Mouse (Mus musculus) embryonic facial prominence, embryonic 10.5 days (tissue): ENCODE measurements around the gene Sema3g. TPM values are rescaled to one million over a fixed set of nuclear protein-coding genes. Genes with fewer than 3 reads are reported as not detected.

Experiments used
- DNase-seq: peaks from one replicate; pipeline ENCODE4 v3.0.0-alpha.2; 2017; ENCODE audit warnings: low spot score
- H3K27ac ChIP-seq: fragments of 300-500 bp; sonication (generic); replicated peaks from 2 replicates; pipeline ENCODE4 v1.5.1; 2016; ENCODE audit warnings: mild to moderate bottlenecking
- H3K27me3 ChIP-seq: fragments of 300-500 bp; sonication (generic); replicated peaks from 2 replicates; pipeline ENCODE4 v1.6.1; 2016; ENCODE audit warnings: low read depth, mild to moderate bottlenecking; ENCODE audit not compliant: poor library complexity, severe bottlenecking
- H3K36me3 ChIP-seq: fragments of 300-500 bp; sonication (generic); replicated peaks from 2 replicates; pipeline ENCODE4 v1.6.1; 2016; ENCODE audit warnings: mild to moderate bottlenecking, moderate library complexity
- H3K4me1 ChIP-seq: fragments of 300-500 bp; sonication (generic); 2 replicates; pipeline ENCODE4 v1.6.1; 2016
- H3K4me3 ChIP-seq: fragments of 300-500 bp; sonication (generic); 2 replicates; pipeline ENCODE4 v1.5.1; 2016; ENCODE audit warnings: mild to moderate bottlenecking, moderate library complexity
- H3K9me3 ChIP-seq: fragments of 300-500 bp; sonication (generic); 2 replicates; pipeline ENCODE4 v1.6.1; 2016; ENCODE audit warnings: mild to moderate bottlenecking
- WGBS: fragments of 180-500 bp; shearing (Covaris S2); methylation state at CpG from one replicate; pipeline ENCODE4 v1.1.7; 2016; 5-methylcytosine and 5-hydroxymethylcytosine counted together
- polyA plus RNA-seq: library from polyadenylated mRNA; unstranded; fragments of >200 nt; fragmentation: Nextera tagmentation; extraction: Ambion mirVana; gene quantifications from 2 replicates; pipeline ENCODE4 v1.2.1, GENCODE M21; 2016

Gene Sema3g
- polyA plus RNA-seq, 1 experiment from 2014 or later: 0.76 TPM

DNA sequence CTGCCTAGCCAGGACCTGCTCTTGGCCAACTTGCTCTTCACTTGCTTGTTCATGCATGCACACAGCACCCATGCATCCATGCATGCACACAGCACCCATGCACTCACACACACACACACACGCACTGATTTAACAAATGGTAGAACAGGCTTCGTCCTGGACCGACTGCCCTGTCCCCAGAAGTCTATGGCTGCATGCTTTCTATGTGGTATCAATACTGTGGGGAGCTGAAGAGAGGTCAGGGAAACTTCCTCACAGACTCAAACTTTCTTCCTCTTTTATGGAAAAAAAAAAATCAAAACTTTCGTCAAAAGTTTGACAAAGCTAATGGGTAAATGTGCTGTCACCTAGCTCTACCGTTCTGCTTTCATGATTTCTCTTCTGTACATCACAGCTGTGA is 34.1 kb upstream of the Sema3g start:
- DNase-seq: no peak
- peaks cover 100% of the 10 kb centered on the region for H3K36me3 ChIP-seq
- no peak overlapping the region for H3K4me3 ChIP-seq
- H3K4me1 ChIP-seq: no peaks in the 10 kb centered on the region
- no peak overlapping the region for H3K27ac ChIP-seq
- H3K9me3 ChIP-seq: no peaks in the 10 kb centered on the region
- WGBS: 92% methylated on average over 5 of the region's 5 CpGs
- H3K27me3 ChIP-seq: no peaks in the 10 kb centered on the region

DNA sequence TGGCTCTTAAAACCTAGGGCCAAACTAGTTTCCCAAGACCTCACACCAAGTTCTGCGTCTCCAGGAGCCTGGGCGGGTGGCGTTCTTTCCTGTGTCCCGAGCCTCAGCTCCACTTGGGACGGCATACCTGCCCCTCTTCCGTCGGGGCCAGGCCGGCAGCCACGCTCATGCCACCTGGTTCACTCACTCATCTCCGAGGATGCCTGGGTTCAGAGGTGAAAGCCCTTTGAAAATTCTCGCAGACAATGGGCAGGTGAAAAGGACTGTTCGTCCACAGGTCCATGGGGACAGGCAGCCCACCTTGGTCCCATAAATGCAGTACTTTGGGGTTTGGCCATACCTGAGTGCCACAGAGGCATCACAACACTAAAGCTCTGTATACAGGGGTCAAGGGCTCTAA is 33.5 kb upstream of the Sema3g start:
- peaks cover 100% of the 10 kb centered on the region for H3K36me3 ChIP-seq
- WGBS: 92% methylated on average over 12 of the region's 12 CpGs

DNA sequence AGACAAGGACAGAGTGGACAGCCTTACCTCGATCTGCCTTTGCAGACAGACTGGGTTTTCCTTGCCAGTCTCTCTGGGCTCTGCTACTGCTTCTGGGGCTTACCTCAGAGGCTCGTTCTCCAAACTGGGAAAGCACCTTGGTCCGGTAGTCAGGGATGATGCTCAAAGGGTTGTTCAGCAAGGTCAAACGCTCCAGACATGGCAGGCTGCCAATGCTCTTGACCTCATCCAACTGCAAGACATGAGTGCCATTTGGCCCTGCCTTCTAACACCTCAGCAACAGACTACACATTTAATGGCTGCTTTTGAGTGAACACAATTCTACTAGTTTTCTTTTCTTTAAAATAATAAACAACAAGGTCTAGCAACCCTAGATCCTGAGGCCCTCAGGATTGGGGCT is 31.0 kb upstream of the Sema3g start:
- Histone ChIP-seq H3K36me3 (peaks cover 100% of the 10 kb centered on the region), H3K4me1 (no peaks in the 10 kb centered on the region), H3K27me3 (no peaks in the 10 kb centered on the region), H3K4me3 (no peak overlapping the region), H3K27ac (no peak overlapping the region), H3K9me3 (no peaks in the 10 kb centered on the region)
- no peak for DNase-seq
- 92% methylated on average over 4 of the region's 4 CpGs for WGBS

More for the DNA sequence above, 33.5 kb upstream of the Sema3g start:
- no peaks in the 10 kb centered on the region for H3K9me3 ChIP-seq
- no peak overlapping the region for H3K27ac ChIP-seq
- H3K4me3 ChIP-seq: no peak overlapping the region
- no peak for DNase-seq
- no peaks in the 10 kb centered on the region for H3K27me3 ChIP-seq
- no peaks in the 10 kb centered on the region for H3K4me1 ChIP-seq

DNA sequence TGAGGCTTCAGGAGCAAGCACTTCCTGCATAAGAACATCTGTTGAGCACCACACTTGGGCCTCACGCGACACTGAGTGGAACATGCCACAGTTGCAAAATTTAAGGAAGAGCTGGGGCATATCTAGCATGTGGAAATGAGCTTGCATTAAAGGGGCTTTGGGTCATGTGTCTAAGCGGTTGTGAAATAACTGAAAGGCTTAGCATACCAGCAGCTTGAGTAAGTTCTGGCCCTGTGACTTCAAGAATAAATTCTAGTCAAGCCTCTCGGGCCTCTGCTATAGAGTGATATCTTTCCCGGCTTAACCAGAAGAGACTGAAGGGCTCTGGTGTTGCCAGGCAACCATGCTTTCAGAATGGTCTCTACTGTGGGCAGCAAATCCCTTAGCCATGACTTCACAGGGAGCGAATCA is 28.9 kb upstream of the Sema3g start:
- H3K9me3 ChIP-seq: no peaks in the 10 kb centered on the region
- WGBS: 90% methylated on average over 6 of the region's 6 CpGs
- DNase-seq: no peak
- H3K27ac ChIP-seq: no peak overlapping the region
- no peaks in the 10 kb centered on the region for H3K4me1 ChIP-seq
- H3K36me3 ChIP-seq: peaks cover 100% of the 10 kb centered on the region
- no peak overlapping the region for H3K4me3 ChIP-seq
- no peaks in the 10 kb centered on the region for H3K27me3 ChIP-seq

DNA sequence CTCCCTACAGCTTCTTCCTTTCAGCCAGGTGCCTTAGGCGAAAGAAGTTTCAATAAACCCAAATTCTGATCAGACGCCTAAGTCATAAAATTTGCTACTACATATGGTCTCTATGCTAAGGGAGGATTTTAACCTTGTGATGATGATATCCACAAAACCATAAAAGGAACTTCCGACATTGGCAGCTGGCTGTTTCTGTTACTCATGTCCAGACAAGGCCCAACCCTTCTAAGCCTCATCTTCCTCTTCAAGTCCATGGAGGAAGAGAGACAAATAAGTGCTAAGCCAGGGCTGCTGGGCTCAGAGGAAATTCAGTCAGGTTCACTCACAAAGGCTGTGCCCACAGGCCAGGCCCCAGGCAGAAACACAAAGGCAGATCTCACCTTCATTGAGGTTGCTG is 28.3 kb upstream of the Sema3g start:
- Histone ChIP-seq H3K36me3 (peaks cover 100% of the 10 kb centered on the region), H3K9me3 (no peaks in the 10 kb centered on the region), H3K4me3 (no peak overlapping the region), H3K4me1 (no peaks in the 10 kb centered on the region), H3K27ac (no peak overlapping the region), H3K27me3 (no peaks in the 10 kb centered on the region)
- 93% methylated on average over 3 of the region's 3 CpGs for WGBS
- DNase-seq: no peak

DNA sequence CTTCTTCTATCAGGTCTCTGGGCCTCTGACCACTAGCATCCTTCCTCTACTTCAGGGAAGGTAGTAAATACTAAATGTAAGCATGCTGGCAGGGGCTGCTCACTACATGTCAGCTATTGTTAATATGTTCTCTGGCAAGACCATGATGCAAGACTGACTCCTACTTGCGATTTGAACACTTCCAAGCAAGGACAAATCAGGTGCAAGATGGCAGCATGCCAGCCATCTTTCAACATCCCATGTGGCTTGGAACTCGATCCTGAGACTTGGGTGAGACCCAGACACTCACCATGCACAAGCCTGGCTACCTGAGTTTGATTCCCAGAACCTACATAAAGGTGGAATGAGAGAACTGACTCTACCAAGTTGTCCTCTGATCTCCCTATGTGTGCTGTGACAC is 25.7 kb upstream of the Sema3g start:
- Histone ChIP-seq H3K36me3 (peaks cover 100% of the 10 kb centered on the region), H3K27ac (no peak overlapping the region), H3K4me3 (no peak overlapping the region), H3K27me3 (no peaks in the 10 kb centered on the region), H3K4me1 (no peaks in the 10 kb centered on the region), H3K9me3 (no peaks in the 10 kb centered on the region)
- DNase-seq: no peak
- WGBS: 82% methylated on average over 2 of the region's 2 CpGs

DNA sequence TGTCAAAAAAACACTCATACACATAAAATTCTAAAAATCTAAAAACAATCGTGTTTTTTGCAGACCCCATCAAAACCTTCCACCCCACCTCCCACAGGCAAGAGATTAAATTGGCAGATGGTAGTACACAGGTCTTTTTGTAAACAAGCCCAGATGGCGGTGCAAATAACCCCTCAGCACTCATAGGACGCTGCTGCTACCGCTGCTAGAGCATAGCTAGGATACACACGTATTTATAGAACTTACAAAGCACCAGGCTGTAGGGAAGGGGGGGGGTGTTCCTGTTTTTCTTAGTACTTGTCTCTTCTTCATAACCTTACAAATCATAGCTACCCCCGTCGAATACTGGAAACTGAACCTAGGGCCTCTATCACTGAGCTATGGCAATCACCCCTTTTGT is 23.9 kb upstream of the Sema3g start:
- no peaks in the 10 kb centered on the region for H3K27me3 ChIP-seq
- H3K4me3 ChIP-seq: no peak overlapping the region
- peaks cover 100% of the 10 kb centered on the region for H3K36me3 ChIP-seq
- H3K4me1 ChIP-seq: no peaks in the 10 kb centered on the region
- WGBS: 86% methylated on average over 7 of the region's 7 CpGs
- no peaks in the 10 kb centered on the region for H3K9me3 ChIP-seq
- no peak overlapping the region for H3K27ac ChIP-seq
- DNase-seq: no peak

DNA sequence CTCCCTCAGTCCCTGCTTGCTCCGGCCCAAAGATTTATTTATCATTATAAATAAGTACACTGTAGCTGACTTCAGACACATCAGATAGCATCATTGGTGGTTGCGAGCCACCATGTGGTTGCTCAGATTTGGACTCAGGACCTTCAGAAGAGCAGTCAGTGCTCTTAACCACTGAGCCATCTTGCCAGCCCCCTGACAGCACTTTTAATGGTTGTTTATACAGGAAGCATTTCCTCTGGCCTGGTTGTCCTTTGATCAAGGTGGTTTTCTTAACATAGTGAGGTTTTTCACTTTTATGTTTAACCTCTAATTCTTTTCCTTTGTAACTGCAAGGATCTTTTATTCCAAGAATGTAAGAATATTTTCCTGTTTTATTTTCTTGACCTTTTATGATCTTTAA is 23.2 kb upstream of the Sema3g start:
- Histone ChIP-seq H3K9me3 (no peaks in the 10 kb centered on the region), H3K4me3 (no peak overlapping the region), H3K27ac (no peak overlapping the region), H3K27me3 (no peaks in the 10 kb centered on the region), H3K4me1 (no peaks in the 10 kb centered on the region), H3K36me3 (peaks cover 100% of the 10 kb centered on the region)
- DNase-seq: no peak
- WGBS: 93% methylated on average over 2 of the region's 2 CpGs

DNA sequence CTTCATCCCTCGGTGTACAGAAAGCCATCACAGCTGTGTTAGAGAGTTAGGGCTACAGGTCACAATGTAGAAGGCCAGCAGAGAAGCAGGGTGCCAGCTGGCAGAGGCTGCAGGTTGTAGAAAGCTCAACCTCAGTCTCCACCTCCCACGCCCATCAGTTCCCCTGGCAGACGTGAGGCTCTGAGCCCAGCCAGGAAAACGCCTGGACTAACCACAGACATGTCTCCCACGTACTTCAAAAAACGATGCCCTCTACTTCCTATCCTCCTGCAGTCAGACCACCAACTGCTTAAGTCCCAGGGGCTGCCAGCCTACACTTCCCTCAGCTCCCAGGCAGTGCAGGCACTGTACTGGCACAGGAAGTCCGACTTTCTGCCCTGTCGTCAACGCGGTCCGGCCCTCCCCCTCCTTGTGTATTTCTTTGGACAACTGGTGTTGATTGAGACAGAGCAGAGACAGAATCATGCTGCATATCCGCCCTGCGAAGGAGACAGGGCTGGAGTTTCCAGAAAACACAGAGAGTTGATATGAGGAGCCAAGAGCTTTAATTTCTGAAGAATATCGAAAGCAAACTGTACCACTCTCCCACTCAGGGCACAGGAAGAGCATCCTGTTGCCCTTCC is 22.7 kb upstream of the Sema3g start:
- no peak for DNase-seq
- H3K9me3 ChIP-seq: no peaks in the 10 kb centered on the region
- no peak overlapping the region for H3K4me3 ChIP-seq
- no peak overlapping the region; the same call in 1 of the 2 replicates for H3K27ac ChIP-seq
- no peaks in the 10 kb centered on the region for H3K27me3 ChIP-seq
- H3K4me1 ChIP-seq: no peaks in the 10 kb centered on the region
- peaks cover 100% of the 10 kb centered on the region for H3K36me3 ChIP-seq
- 88% methylated on average over 14 of the region's 14 CpGs for WGBS

DNA sequence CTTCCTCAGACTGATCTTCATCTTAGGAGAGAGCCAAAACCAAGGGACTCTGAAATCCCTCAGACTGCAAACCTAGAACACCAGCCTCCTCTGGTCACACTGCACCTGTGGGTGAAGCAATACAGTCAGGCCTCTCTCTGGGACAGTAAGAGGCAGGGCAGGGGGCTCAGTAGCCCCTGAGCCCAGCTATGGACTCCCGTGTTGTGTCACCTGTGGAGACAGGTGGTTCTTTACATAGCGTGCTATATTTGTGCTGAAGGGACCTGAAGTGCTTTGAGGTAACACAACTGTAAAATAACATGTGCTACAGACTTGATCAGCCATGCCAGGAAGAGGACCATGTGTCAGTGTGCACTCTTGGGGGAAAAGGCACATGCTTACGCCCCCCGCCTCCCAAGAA is 22.1 kb upstream of the Sema3g start:
- no peak overlapping the region for H3K27ac ChIP-seq
- peaks cover 100% of the 10 kb centered on the region for H3K36me3 ChIP-seq
- H3K27me3 ChIP-seq: no peaks in the 10 kb centered on the region
- H3K4me3 ChIP-seq: no peak overlapping the region
- no peaks in the 10 kb centered on the region for H3K9me3 ChIP-seq
- WGBS: 92% methylated on average over 4 of the region's 4 CpGs
- no peak for DNase-seq
- H3K4me1 ChIP-seq: no peaks in the 10 kb centered on the region

DNA sequence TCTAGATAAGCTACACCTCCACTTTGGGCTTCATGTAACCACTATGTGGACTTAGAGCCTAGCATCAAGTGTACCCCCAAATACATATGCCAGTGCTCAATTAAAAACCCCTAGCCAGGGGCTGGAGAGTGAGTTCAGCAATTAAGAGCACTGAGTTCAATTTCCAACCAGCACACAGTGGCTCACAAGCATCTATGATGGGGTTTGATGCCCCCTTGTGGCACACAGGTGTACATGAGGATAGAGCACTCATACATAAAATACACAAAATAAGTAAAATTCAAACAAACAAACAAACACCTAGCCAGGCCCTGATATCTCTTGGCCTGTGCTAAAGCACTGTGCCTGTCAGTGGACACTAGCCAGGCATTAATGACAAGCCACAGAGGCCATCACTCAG is 21.7 kb upstream of the Sema3g start:
- peaks cover 100% of the 10 kb centered on the region for H3K36me3 ChIP-seq

DNA sequence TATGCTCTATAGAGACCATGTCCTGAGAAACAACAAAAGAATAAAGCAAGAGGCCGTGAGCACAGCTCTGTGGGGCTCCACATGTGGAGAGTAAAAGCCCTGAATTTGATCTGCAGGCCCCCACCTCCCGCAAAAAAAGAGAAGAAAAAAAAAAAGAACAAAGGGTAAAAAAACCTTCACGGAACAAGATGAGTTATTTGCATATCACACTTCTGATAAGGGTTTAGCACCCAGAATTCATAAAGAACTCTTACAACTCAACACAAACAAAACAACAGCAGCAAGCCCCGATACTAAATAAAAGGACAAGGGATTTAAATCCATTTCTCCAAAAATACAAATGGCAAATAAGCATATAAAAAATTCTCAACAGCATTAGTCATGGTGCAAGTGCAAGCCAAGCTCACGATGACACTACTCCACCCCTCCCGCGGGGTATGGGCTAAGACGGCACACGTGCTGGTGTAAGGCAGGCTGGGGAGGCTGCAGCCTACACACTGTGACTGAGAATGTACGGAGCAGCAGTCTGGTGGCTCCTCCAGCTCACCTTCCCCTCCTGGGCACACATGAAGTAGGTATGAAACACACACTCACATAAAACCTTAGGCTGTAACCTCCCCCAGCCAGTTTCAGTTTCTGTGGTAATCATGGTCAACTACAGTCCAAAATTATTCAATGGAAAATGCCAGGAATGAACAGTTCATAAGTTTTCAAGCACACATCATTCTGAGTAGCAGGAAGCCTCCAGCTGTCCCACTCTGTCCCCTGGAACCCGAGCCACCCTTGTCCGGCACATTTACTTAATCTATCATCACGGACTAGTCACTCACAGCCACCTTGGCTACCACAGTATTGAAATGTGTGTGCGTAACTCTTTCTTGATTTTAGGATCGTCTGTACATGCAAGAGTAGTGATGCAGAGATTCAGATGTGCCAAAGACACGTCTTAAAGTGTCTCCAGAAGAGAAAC is 19.8 kb upstream of the Sema3g start:
- Histone ChIP-seq H3K9me3 (no peaks in the 10 kb centered on the region), H3K36me3 (peaks cover 100% of the 10 kb centered on the region)
- WGBS: 85% methylated on average over 16 of the region's 16 CpGs

More for the DNA sequence above, 21.7 kb upstream of the Sema3g start:
- Histone ChIP-seq H3K4me3 (no peak overlapping the region), H3K4me1 (no peaks in the 10 kb centered on the region), H3K27ac (no peak overlapping the region), H3K9me3 (no peaks in the 10 kb centered on the region), H3K27me3 (no peaks in the 10 kb centered on the region)
- no peak for DNase-seq

DNA sequence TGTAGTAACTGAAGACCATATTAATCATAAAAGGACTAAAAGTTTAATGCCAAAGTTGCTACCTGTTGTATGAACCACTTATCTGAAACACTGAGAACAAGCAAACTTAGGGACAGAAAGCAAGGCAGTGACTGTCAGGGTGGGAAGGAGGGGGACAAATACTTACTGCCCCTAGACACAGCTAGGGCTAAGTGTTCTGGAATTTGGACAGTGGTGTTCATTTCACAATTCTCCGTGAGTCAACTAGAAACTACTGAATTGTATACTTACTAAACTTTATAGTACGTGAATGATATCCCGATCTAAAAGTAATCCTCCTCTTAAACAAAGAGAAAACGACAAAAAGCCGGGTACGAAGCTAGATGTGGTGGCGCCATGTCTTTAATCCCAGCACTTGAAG is 18.1 kb upstream of the Sema3g start:
- Histone ChIP-seq H3K4me1 (peaks cover 8% of the 10 kb centered on the region), H3K4me3 (no peak overlapping the region), H3K9me3 (no peaks in the 10 kb centered on the region), H3K27me3 (no peaks in the 10 kb centered on the region), H3K27ac (no peak overlapping the region), H3K36me3 (peaks cover 100% of the 10 kb centered on the region)
- no peak for DNase-seq
- 94% methylated on average over 7 of the region's 7 CpGs for WGBS

More for the DNA sequence above, 19.8 kb upstream of the Sema3g start:
- H3K4me3 ChIP-seq: no peak overlapping the region
- DNase-seq: no peak
- H3K27me3 ChIP-seq: no peaks in the 10 kb centered on the region
- H3K4me1 ChIP-seq: no peaks in the 10 kb centered on the region
- H3K27ac ChIP-seq: no peak overlapping the region
